Mouse (Mus musculus): Measurements from ENCODE around the gene Ddx24. TPM values are rescaled to one million over a fixed set of nuclear protein-coding genes. Genes with fewer than 3 reads are reported as not detected.
"Not testable (repeated sequence)": the region's sequence is repeated elsewhere in the genome, so short reads cannot be mapped to it uniquely, and the experiment has no call there.

Ddx24 gene
- 10 to 100 TPM; 82.2 to 94.5 TPM for total RNA-seq (2021)

DNA sequence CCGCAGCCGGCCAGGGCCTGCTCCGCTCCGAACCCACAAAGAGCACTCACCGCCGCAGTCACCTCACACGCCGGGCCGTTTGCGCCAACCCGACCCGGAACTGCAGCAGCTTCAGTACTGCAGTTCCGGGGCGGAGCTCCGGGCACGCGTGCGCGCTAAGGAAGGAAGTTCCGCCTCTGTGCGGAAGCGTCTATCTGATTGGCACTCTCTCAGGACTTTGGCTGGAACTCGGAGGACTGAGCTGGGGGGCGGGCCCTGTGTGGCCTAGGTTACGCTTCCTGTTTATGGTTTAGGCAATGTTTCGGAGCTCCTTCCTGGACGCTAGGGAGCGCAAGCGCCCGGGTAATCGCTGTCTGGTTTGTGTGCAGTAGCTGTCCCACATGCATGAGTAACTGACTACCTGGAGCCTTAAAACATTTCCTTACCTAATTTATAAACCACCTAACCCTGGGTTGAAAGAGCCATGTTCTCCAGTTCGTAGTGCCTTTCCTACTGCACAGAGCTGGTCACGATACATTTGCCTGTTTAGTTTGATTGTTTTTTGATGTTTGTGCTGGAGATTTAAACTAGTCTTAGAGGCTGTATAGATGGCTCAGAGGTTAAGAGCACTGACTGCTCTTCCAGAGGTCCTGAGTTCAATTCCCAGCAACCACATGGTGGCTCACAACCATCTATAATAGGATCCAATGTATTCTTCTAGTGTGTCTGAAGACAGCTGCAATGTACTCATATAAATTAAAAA lies at the start of gene Ddx24:
Gene Ddx24 (minus strand): TSS at position 102 of the 742 bp plus-strand sequence.
- intact Hi-C loops (cut with DNase I): loop anchor here (1.0 to 5.0 kb wide), 2 partner anchors 66 to 216 kb away; no protein-coding TSS in a partner anchor
- DNase-seq: peak; percentile 99

DNA sequence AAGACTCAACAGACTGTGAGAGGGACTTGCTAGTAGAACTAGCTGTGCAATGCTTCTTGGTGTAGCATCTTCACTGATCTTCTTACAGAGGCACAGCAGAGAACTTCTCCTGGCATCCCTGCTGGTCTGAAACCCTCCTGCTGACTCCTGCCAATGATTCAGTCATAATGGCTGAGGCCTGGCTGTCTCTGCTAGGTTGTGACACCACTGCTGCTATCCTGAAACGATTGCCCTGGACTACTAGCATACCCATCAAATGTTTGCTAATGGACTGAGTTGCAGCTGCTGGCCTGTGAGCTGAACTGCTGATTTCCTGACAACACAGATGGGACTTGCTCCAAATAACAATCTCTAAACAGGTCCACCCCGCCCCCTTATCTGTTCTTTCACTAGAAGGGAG lies 48.9 kb upstream of the Ddx24 start:
- intact Hi-C loops (cut with DNase I): no loop called here
- no peak for DNase-seq

DNA sequence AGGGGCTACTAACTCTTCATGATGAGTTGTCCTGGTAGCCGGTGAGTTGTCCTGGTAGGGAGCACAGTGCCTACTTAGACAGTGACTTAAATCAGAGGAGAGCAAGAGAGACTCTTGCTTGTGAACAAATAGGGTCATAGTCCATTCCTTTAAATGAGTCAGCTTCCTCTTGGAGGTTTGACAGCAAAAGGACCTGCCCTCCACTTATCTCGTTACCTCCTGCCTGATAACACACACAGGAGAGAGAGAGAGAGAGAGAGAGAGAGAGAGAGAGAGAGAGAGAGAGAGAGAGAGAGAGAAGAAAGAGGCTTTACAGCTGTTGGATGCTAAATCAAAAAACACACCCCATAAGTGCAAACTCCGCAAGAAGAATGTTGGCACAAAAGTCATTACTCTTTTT lies 31.5 kb upstream of the Ddx24 start, which contains the start of gene Ifi27l2b:
Gene Ifi27l2b (minus strand): TSS at position 84 of the 400 bp plus-strand sequence.
- DNase-seq: no peak
- intact Hi-C loops (cut with DNase I): no loop called here

DNA sequence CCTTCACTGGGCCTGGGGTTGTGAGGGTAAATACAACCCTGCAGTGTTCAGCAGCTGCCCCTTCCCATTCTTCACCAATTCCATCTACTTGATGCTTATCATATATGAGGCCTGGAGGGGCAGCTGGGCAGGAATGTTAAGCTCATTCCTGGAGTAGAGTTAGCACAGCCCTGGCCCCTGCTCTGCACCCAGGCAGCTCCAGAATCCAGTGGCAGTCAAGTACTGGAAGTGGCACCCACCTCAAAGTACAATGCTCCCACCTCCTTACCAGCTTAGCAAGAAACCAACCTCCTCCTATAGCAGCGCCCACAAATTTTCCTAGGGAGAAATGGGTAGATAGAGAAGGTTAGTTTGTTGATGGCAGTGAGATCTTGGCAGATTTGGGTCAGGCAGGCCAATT lies 31.1 kb upstream of the Ddx24 start:
- DNase-seq; intact Hi-C loops (cut with DNase I): not testable (repeated sequence)

DNA sequence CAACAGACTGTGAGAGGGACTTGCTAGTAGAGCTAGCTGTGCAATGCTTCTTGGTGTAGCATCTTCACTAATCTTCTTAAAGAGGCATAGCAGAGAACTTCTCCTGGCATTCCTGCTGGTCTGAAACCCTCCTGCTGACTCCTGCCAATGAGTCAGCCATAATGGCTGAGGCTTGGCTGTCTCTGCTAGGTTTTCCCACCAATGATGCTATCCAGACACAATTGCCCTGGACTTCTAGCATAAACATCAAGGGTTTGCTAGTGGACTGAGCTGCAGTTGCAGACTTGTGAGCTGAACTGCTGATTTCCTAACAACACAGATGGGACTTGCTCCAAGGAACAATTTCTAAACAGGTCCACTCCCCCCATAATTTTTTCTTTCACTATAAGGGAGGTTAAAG lies 27.7 kb upstream of the Ddx24 start:
- intact Hi-C loops (cut with DNase I): no loop called here
- DNase-seq: no peak

DNA sequence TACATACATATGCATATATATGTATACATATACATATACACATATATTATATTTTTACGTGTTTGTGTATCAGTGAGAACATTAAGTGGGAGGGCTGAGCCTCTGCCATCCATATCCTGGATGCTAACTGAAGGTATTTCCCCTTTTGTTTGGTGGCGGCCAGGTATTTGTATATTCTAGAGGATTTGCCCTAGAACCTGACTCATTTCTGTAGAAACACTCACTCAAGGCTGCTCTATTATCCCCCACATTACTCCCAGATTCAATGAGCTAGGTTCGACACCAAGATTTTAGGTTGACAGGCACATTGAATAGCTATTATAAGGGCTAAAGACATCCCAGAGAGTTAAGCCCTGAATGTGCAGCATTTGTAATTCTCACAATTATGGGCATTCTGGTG lies 19.4 kb upstream of the Ddx24 start:
- intact Hi-C loops (cut with DNase I): no loop called here
- DNase-seq: no peak

DNA sequence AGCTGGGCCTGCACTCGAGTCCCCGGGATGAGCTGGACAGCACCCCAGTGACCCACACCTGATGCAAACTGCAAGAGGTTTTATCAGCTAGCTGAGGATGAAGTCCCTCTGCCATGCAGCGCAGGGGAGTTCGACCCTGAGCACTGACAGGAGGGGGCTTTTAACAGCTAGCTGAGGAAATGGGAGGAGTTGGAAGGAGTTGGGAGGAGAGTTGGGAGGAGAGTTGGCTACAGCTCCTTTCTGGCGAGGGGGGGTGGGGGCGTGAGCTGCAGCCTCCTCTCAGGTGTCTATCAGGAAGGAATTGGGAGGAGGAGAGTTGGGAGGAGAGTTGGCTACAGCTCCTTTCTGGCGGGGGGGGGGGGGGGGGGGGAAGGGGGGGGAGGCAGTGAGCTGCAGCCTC lies 18.6 kb upstream of the Ddx24 start:
- DNase-seq; intact Hi-C loops (cut with DNase I): not testable (repeated sequence)

DNA sequence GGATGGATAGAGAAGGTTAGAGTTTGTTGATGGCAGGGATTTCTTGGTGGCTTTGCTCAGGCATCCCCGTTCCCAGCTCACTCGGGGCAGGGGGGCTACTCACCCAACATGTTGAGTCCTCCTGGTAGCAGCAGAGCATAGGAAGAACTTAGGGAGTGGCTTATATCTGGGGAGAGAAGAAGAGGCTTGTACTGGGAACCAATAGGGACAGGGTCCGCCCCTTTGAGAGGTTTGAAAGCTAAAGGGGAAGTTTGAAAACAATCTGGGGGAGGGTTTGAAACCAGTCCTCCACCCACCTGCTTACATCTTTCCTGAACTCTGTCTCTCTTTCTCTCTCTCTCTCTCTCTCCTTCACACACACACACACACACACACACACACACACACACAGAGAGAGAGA lies 17.9 kb upstream of the Ddx24 start, which contains the start of gene Ifi27l2a:
Gene Ifi27l2a (minus strand): TSS at position 157 of the 400 bp plus-strand sequence.
- no peak for DNase-seq
- intact Hi-C loops (cut with DNase I): no loop called here

DNA sequence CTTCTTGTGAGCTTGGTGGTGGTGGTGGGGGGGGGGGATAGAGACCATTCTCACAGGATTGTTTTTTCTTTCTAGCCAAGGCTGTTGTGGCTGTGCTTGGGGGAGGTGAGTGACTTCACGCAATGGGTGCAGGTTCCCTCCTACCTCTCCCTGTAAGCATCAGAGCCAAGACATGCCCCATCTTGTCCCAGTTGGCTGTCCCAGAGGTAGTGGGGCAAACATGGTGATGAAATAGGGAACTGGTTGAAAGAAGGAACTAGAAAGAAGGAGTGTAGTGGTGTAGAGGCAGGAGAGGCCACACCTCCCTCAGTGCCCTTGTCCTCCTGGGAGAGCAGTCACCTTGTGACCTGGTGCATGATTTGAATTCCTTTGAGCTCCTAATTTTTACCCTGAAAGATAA lies 12.0 kb upstream of the Ddx24 start:
- no peak for DNase-seq
- intact Hi-C loops (cut with DNase I): no loop called here

DNA sequence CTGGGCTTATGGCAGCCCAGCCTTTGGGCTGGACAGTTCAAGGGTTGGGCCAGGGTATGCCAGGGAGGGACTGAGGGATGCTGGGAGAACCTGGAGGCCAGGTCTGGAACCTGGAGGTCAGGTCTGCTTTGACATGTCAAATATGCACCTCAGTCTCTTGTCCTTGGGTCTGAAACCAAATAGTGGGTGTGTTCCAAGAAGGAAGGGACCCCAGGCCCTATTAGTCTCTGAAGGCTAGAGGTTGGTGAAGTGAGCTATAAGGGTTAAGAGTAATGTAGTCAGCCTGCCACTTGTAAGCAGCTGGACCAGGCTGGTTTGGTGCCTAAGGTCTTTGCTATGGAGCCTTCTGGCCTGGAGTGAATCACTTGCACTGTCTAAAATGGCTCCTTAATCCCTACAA lies 9.2 kb upstream of the Ddx24 start:
- intact Hi-C loops (cut with DNase I): no loop called here
- no peak for DNase-seq

DNA sequence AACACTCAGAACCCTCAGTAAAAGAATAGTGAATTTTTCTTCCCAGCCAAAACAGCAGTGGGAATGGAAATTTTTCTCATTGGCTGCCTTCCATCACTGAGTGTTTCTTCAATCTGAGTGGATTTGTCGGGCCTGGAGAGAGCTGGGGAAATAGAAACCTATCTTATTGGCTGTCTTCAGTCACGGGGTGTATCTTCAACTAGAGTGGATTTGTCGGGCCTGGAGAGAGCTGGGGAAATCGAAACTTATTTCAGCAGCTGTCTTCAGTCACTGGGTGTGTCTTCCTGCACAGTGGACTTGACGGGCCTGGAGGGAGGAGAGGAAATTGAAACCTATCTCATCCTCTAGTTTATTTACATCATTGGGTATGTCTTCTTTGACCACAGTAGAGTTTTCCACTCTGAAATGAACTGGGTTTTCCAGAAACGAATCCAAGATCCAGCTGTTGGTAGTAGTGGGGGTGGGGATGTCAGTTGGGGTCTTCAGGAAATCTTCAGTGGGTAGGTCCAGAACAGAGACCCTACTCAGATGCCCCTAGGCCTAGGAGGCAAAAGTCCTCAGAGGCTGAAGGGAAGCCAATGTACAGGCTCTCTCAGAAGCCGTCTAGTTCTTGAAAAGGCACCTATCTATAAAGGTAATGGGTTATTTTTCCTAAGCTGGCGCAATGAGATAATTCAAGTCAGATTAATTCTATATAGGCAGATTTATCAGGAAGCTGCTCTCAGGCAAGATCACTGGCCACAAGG lies 8.5 kb upstream of the Ddx24 start, which contains the start of gene Ifi27:
Gene Ifi27 (plus strand): TSS at position 226 of the 746 bp plus-strand sequence.
- intact Hi-C loops (cut with DNase I): no loop called here
- DNase-seq: peak; percentile 84 to 85

DNA sequence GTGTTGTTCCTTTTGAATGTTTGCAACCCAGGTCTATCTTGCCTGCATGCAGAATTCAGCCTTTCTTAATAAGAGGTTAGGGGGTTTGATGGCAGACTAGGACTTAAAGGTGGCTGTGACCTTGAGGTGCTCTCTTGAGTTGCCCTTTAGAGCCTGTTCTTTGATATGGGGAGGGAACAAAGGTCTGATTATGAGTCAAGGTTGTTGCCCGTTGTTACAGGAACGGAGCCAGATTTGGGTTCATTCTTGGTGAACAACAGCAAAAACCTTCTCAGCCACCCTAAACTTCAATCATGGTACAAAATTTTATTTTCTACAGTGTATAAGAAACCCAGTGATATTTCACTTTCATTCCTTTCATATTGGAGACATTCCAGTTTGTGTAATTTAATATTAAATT lies 7.8 kb upstream of the Ddx24 start:
- DNase-seq: peak; percentile 10 to 25
- intact Hi-C loops (cut with DNase I): no loop called here

DNA sequence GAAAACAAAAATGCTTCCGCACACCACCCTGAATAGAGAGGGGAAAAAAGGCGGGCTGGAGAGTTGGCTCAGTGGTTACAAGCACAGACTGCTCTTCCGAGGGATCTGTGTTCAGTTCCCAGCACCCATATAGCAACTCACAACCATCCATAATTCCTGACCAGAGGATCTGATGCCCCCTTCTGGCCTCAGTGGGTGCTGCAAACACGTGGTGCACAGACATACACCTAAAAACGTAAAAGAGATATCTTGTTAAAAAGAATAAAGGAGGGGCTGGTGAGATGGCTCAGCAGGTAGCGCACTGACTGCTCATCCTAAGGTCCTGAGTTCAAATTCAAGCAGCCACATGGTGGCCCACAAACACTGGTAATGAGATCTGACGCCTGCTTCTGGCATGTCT lies 1.1 kb upstream of the Ddx24 start:
- no peak for DNase-seq
- intact Hi-C loops (cut with DNase I): loop anchor here (1.0 to 5.0 kb wide), 2 partner anchors 66 to 216 kb away; no protein-coding TSS in a partner anchor

DNA sequence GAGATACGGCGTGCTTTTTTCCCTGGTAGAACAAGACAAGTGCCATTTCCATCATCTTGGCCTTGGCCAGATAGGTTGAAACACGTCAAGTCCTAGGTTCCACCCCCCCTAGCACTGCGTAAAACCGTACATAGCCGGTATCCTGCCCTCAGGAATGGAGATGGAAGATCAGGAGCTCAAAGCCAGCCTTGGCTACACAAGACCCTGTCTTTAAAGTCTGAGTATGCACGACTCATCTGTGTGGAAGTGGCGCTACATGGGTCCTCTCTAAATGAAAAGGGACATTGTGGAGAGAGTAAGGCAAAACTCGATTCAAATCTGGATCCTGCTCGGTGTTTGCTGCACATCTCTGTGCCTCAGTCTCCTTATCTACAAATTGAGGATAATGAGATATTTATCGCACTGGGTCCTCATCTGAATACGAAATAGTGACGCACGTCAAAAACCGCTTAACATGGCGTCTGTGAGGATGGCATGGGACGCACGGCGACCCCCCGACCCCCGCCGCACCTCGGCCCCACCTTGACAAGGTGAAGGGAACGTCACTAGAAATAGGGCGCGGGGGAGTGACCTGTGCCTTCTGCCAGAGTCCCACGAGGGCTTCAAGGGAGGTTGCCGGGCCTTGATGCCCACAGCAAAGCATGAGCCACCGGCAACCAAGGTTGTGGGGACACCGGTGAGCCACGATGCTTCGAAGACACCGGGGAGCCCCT lies 458 bp downstream of the Ddx24 start:
- DNase-seq: no peak
- intact Hi-C loops (cut with DNase I): loop anchor here (5.0 kb wide), 1 partner anchor 217 kb away; no protein-coding TSS in a partner anchor

DNA sequence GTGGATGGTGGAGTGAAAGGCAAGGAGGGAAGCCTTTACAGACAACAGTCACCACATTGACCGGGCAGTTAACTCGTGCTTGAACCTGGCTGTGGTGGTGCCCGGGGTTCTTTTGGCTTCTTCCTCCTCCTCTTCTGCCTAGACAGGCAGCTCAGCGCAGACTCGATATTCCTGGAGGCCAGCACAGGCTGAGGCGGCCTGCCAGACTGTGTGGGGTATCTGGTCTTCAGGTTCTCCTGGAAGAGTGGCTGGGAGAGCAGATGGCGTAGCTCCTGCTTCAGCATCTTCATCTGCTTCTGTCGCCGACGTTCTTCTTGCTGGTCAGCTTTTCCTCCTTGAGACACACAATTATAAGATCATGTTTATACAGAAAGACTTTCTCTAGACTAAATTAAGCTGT lies 17.5 kb downstream of the Ddx24 start:
- intact Hi-C loops (cut with DNase I): no loop called here
- no peak for DNase-seq

DNA sequence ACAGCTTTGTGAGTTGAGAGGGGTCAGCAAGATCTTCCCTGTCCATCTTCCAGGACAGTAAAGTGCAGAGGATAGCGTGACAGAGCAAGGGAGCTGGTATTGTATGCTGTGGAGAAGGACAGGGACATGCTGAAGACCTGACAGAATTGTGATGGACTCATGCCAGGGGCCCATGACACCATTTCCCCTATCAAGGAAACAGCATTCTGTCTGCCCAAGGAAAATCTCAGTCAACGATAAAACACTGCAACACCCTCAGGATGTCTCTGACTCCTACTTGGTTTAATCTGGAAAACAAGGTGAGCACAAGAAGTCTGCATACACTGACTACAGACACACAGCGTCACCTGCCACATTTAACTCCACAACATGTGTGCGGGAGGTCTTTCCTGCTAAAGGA lies 17.9 kb downstream of the Ddx24 start, which contains the start of gene 9330161L09Rik:
Gene 9330161L09Rik (minus strand): TSS at position 101 of the 400 bp plus-strand sequence.
- no peak for DNase-seq
- intact Hi-C loops (cut with DNase I): no loop called here

DNA sequence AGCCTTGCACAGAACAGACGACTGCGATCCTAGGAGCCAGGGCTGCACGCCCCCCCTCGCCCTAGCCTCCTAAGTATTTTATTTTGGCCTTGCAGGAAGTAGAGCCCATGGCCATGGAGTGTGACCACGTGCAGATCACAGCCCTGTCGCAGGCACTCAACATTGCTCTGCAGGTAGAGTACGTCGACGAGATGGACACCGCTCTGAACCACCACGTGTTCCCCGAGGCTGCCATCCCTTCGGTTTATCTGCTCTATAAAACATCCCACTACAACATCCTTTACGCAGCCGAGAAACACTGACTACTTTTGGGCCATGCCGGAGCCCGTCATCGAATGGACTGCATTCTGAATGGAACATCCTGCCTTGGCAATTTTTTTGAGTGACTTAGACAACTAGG lies 21.5 kb downstream of the Ddx24 start:
- no peak for DNase-seq
- intact Hi-C loops (cut with DNase I): no loop called here

DNA sequence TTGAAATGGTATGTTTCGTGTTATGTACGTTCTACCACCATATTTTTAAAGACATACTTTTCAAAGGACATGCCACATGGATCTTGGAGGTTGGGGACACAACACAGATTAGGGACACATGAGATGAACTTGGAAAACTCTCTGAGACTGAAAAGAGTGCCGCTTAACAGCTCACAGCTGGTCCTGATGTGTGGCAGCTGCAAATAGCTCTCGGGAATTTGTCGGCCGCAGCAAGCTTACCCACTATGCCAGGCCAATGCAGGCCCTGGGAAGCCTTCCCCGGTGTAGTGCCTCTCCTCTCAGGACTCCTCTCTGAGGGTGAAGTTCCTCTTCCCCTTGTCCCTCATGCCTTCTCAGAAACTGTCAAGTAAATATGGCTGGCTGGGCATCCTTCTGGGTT lies 28.9 kb downstream of the Ddx24 start:
- DNase-seq: peak; percentile 19 to 23
- intact Hi-C loops (cut with DNase I): no loop called here

DNA sequence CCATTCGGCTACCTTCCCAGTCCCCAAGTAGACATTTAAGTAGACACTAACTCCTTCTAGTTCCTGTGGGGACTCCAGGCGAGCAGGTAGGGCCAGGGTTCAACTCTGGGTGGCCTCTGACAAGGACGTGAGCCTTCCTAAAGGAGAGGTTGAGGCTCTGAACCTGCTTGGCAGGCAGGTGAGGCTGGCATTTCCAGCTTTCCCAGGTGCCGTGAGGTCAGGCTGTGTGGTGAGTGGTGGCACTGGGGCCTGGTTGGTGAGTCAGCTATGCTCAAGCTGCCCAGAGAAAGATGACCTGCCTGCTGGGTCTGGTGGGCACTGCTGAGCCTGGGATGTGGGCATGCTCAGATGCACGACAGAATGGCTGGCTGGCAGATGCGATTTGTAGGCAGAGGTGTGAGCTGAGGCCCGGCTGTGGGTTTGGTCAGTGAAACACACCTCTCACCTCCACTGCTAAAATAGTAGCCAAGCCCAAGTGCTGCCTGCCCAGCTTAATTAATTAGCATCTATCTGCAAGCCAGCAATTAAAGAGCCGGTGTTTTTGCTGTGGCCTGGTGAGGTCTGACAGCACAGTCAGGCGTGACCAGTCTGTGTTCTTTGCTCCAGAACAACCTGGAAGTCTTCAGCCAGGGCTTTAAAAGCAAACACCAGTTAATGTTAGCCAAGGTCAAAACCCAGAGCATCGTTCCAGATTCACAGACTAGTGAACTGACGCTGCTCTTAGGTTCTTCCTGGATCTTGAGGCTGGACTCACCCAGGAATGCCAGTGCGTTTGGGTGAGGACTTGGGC lies 29.9 kb downstream of the Ddx24 start:
- DNase-seq: no peak
- intact Hi-C loops (cut with DNase I): no loop called here

DNA sequence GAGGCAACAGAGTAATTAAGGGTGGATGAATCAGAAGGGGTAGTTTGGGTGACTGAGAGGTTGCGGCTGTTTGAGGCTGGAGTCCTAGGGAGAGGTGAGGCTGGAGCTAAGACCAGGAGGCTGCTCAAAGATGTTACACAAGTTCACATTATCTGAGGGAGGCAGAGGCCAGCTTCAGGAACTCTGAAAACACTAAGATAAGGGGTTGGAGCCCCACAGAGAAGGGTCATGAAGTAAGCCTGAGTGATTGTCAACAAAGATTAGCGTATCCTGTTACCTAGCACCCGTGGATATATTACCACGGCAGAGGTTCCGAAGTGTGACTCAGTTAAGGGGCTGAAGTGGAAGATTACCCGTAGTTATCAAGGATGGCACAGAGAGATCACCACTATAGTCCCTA lies 32.1 kb downstream of the Ddx24 start:
- DNase-seq: no peak
- intact Hi-C loops (cut with DNase I): no loop called here
